28 mouse cellular contexts compared by ENCODE assay signal in the genomic region with DNA sequence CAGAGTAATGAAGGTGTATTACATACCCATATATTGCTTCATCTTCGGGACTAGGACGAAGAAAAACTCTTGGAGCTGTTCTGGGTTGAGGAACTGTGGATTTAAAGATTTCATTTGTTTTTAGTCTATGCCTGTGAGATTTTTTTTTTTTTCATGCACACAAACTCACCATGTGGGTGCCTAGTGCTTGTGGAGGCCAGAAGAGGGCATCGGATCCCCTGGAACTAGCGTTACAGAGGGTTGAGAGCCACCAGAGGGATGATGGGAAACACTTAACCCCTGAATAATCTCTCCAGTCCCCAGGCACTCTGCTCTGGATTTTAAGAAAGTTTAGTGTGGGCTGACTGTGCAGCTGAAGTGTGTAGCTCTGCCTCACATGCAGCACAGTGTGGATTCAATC.
DNase-seq lines count a peak whose midpoint lies in the region; ATAC-seq and TF ChIP-seq lines count a peak whose summit lies in the region.
"Had no signal": no experiment of that assay in that cellular context is flagged by ENCODE, and none has a peak within 500 bp of the region (broad histone marks: within the 10 kb centered on the region; RNA-seq: fewer than 3 reads in every experiment).

No protein-coding gene starts in this region.

- ATAC-seq in heart, postnatal 0 days (ENCODE audit: insufficient read depth, low read depth) = no peak
- ATAC-seq: activated CD4-positive, CD25-positive, alpha-beta regulatory T cell, adult 4 months; forebrain, embryonic 15.5 days; inflammation-experienced regulatory T-cells, adult 6 months; midbrain, embryonic 13.5 days had no signal

- DNase-seq in heart, postnatal 0 days (ENCODE audit: low spot score) = no peak
- DNase-seq in heart, adult 8-10 months (ENCODE audit: low spot score) = no peak
- no peak for DNase-seq in left cerebral cortex, adult 2 months (ENCODE audit: extremely low spot score in 1 of 2, low spot score in 2 of 2)
- DNase-seq in left cerebral cortex, postnatal 14 days (ENCODE audit: low spot score in 2 of 2) = no peak
- DNase-seq in thymus, postnatal 25 days = no peak
- DNase-seq: adrenal gland, postnatal 10 days; cerebellum, adult 2 months; cerebellum, postnatal 25 days; gastrocnemius, postnatal 10 days; heart, postnatal 14 days; kidney, postnatal 4 days; layer of hippocampus, adult 9-11 months; lung, postnatal 14 days; right cerebral cortex, adult 18-20 months; right cerebral cortex, postnatal 4 days; thymus, adult 18-20 months had no signal

- H3K36me3 ChIP-seq in heart, postnatal 0 days (replicated peaks; ENCODE audit: control insufficient read depth, insufficient read depth, low read length) = peaks cover 62% of the 10 kb centered on the region
- H3K36me3 ChIP-seq in ES-Bruce4 (ENCODE audit: control insufficient read depth, insufficient read depth, low read length, poor library complexity, severe bottlenecking) = peaks cover 55% of the 10 kb centered on the region

- TF ChIP-seq EP300 in heart, postnatal 0 days (IDR thresholded peaks at IDR 0.05; ENCODE audit: low read depth) = no peak
- TF ChIP-seq EP300 in ES-Bruce4 (IDR thresholded peaks at IDR 0.05; ENCODE audit: insufficient read depth, low read depth, low read length) = no peak

- no peak overlapping the region for H3K9ac ChIP-seq in heart, postnatal 0 days (replicated peaks; ENCODE audit: low read depth, low read length)
- H3K9ac ChIP-seq in ES-Bruce4 (ENCODE audit: low read depth, poor library complexity, severe bottlenecking) = no peak overlapping the region
- H3K9ac ChIP-seq: embryonic facial prominence, embryonic 15.5 days; forebrain, embryonic 15.5 days; heart, embryonic 12.5 days; hindbrain, embryonic 13.5 days; midbrain, embryonic 13.5 days; neural tube, embryonic 12.5 days; stomach, embryonic 15.5 days had no signal

- H3K9me3 ChIP-seq in heart, postnatal 0 days (replicated peaks; ENCODE audit: control insufficient read depth, low read length) = no peaks in the 10 kb centered on the region
- H3K9me3 ChIP-seq in ES-Bruce4 (replicated peaks; ENCODE audit: control insufficient read depth, insufficient read depth, low read length, poor library complexity, severe bottlenecking) = no peaks in the 10 kb centered on the region
- H3K9me3 ChIP-seq: embryonic facial prominence, embryonic 15.5 days; forebrain, embryonic 15.5 days; heart, embryonic 12.5 days; hindbrain, embryonic 13.5 days; megakaryocyte, embryonic 14.5 days; midbrain, embryonic 13.5 days; neural tube, embryonic 12.5 days; stomach, embryonic 15.5 days had no signal

- H3K27me3 ChIP-seq in heart, postnatal 0 days (ENCODE audit: control insufficient read depth, insufficient read depth, low read length) = no peaks in the 10 kb centered on the region
- H3K27me3 ChIP-seq in ES-Bruce4 (ENCODE audit: control insufficient read depth, insufficient read depth, low read length, poor library complexity, severe bottlenecking) = no peaks in the 10 kb centered on the region
- H3K27me3 ChIP-seq: embryonic facial prominence, embryonic 15.5 days; forebrain, embryonic 15.5 days; heart, embryonic 12.5 days; hindbrain, embryonic 13.5 days; megakaryocyte, embryonic 14.5 days; midbrain, embryonic 13.5 days; neural tube, embryonic 12.5 days; stomach, embryonic 15.5 days had no signal

- no peak overlapping the region for H3K27ac ChIP-seq in heart, postnatal 0 days (ENCODE audit: low read depth)
- no peak overlapping the region for H3K27ac ChIP-seq in left cerebral cortex, adult 2 months
- H3K27ac ChIP-seq in ES-Bruce4 (ENCODE audit: insufficient read depth, low read length) = no peak overlapping the region
- no peak overlapping the region for H3K27ac ChIP-seq in cortical plate, adult 2 months (ENCODE audit: insufficient read depth, low read length)
- H3K27ac ChIP-seq: embryonic facial prominence, embryonic 15.5 days; forebrain, embryonic 15.5 days; hindbrain, embryonic 13.5 days; midbrain, embryonic 13.5 days; neural tube, embryonic 12.5 days; stomach, embryonic 15.5 days had no signal

- WGBS in heart, postnatal 0 days = 64% methylated on average over 4 of the region's 4 CpGs

- peak; percentile 17; the same call in 1 of the 2 replicates for TF ChIP-seq CTCF in heart, postnatal 0 days (IDR thresholded peaks at IDR 0.05; ENCODE audit: low read depth)
- peak; percentile 28 for TF ChIP-seq CTCF in left cerebral cortex, adult 2 months (IDR thresholded peaks at IDR 0.05)
- TF ChIP-seq CTCF in ES-Bruce4 (IDR thresholded peaks at IDR 0.05; ENCODE audit: low read depth, low read length) = peak; percentile 32
- TF ChIP-seq CTCF in cortical plate, adult 2 months (IDR thresholded peaks at IDR 0.05; ENCODE audit: extremely low read depth, insufficient read depth, low read length) = 0 out of 2 replicates have a peak, but pooled peaks have one; percentile 13

- H3K4me3 ChIP-seq in heart, postnatal 0 days (ENCODE audit: low read depth, low read length) = no peak overlapping the region
- no peak overlapping the region for H3K4me3 ChIP-seq in left cerebral cortex, adult 2 months
- H3K4me3 ChIP-seq in ES-Bruce4 (ENCODE audit: low read depth, low read length) = no peak overlapping the region
- H3K4me3 ChIP-seq in cortical plate, adult 2 months (ENCODE audit: insufficient read depth, low read length) = no peak overlapping the region
- H3K4me3 ChIP-seq: embryonic facial prominence, embryonic 15.5 days; forebrain, embryonic 15.5 days; heart, embryonic 12.5 days; hindbrain, embryonic 13.5 days; megakaryocyte, embryonic 14.5 days; midbrain, embryonic 13.5 days; neural tube, embryonic 12.5 days; stomach, embryonic 15.5 days had no signal

- H3K4me1 ChIP-seq in heart, postnatal 0 days (ENCODE audit: control insufficient read depth, insufficient read depth) = peaks cover 10% of the 10 kb centered on the region; the same call in 1 of the 2 replicates
- H3K4me1 ChIP-seq in ES-Bruce4 (ENCODE audit: control insufficient read depth, insufficient read depth, low read length) = no peaks in the 10 kb centered on the region
- H3K4me1 ChIP-seq in cortical plate, adult 2 months (ENCODE audit: control insufficient read depth, insufficient read depth, low read length) = no peaks in the 10 kb centered on the region
- H3K4me1 ChIP-seq: embryonic facial prominence, embryonic 15.5 days; forebrain, embryonic 15.5 days; hindbrain, embryonic 13.5 days; midbrain, embryonic 13.5 days; neural tube, embryonic 12.5 days; stomach, embryonic 15.5 days had no signal

- intact Hi-C loops in left cerebral cortex, adult 2 months (cut with DNase I) = no loop called here
- intact Hi-C loops in left cerebral cortex, postnatal 14 days (cut with DNase I) = no loop called here

- no peak overlapping the region for H3K4me2 ChIP-seq in heart, postnatal 0 days (ENCODE audit: low read depth, low read length)
- H3K4me2 ChIP-seq: embryonic facial prominence, embryonic 15.5 days; forebrain, embryonic 15.5 days; heart, embryonic 12.5 days; hindbrain, embryonic 13.5 days; midbrain, embryonic 13.5 days; neural tube, embryonic 12.5 days; stomach, embryonic 15.5 days had no signal

- no peak for TF ChIP-seq POLR2A in ES-Bruce4 (IDR thresholded peaks at IDR 0.05; ENCODE audit: insufficient read depth, low read length)
- TF ChIP-seq POLR2A in cortical plate, adult 2 months (IDR thresholded peaks at IDR 0.05; ENCODE audit: extremely low read depth, insufficient read depth, low read length) = no peak
